Mouse (Mus musculus) testis, adult 2 months (tissue): Measurements from ENCODE around the gene Wdsub1. TPM values are rescaled to one million over a fixed set of nuclear protein-coding genes. Genes with fewer than 3 reads are reported as not detected.
A peak's percentile ranks its signal among the peaks of the same experiment; 100 is the strongest.

ENCODE experiments used
- H3K27ac ChIP-seq: fragments of 200-500 bp; 2 replicates; pipeline ENCODE4 v1.5.1; 2012; ENCODE audit warnings: low read depth, low read length; ENCODE audit not compliant: control insufficient read depth, insufficient read depth
- H3K27me3 ChIP-seq: fragments of 200-500 bp; 2 replicates; pipeline ENCODE4 v1.6.1; 2012; ENCODE audit warnings: mild to moderate bottlenecking, low read length, moderate library complexity; ENCODE audit not compliant: control insufficient read depth, insufficient read depth
- H3K36me3 ChIP-seq: fragments of 200-500 bp; 2 replicates; pipeline ENCODE4 v1.6.1; 2012; ENCODE audit warnings: mild to moderate bottlenecking, low read length; ENCODE audit not compliant: control insufficient read depth, insufficient read depth
- H3K4me1 ChIP-seq: fragments of 200-500 bp; 2 replicates; pipeline ENCODE4 v1.6.1; 2012; ENCODE audit warnings: low read length; ENCODE audit not compliant: control insufficient read depth, insufficient read depth
- H3K4me3 ChIP-seq: fragments of 200-500 bp; 2 replicates; pipeline ENCODE4 v1.5.1; 2012; ENCODE audit warnings: low read depth, mild to moderate bottlenecking, low read length, moderate library complexity, mixed read lengths; ENCODE audit not compliant: control insufficient read depth
- CTCF ChIP-seq: fragments of 200-500 bp; IDR thresholded peaks from 2 replicates; pipeline ENCODE4 v1.5.1; 2012; ENCODE audit warnings: low read depth, mild to moderate bottlenecking, inconsistent platforms, low read length, moderate library complexity; ENCODE audit not compliant: control insufficient read depth, insufficient read depth, insufficient replicate concordance
- POLR2A ChIP-seq: fragments of 200-500 bp; IDR thresholded peaks from 2 replicates; pipeline ENCODE4 v1.6.1; 2012; ENCODE audit warnings: low read depth, mild to moderate bottlenecking, inconsistent platforms, low read length, moderate library complexity; ENCODE audit not compliant: control insufficient read depth
- polyA plus RNA-seq: library from polyadenylated mRNA; depleted of rRNA; stranded (reverse); fragments of >200 nt; gene quantifications from 2 replicates; pipeline ENCODE4 v1.2.3, GENCODE M21; 2012; rRNA removed

Gene Wdsub1
- polyA plus RNA-seq, result 33.5 and 33.9 TPM in 2 replicates

GRCm38 (mm10) chr2:59881831-59882741 is at the start of gene Wdsub1:
TSS of gene Wdsub1 (minus strand) at chr2:59882591.
- Histone ChIP-seq H3K27ac (peak within 1 kb of the TSS; percentile 77), H3K36me3 (no peaks in the 10 kb centered on the region), H3K27me3 (no peaks in the 10 kb centered on the region), H3K4me1 (peaks cover 4% of the 10 kb centered on the region), H3K4me3 (peak within 1 kb of the TSS; percentile 89)
- TF ChIP-seq CTCF (no peak), POLR2A (peak; percentile 88)

- no peaks in the 10 kb centered on the region for H3K4me1 ChIP-seq
- H3K36me3 ChIP-seq, result no peaks in the 10 kb centered on the region; the same call in none of the 2 replicates
- no peak overlapping the region for H3K27ac ChIP-seq
- no peaks in the 10 kb centered on the region for H3K27me3 ChIP-seq
- H3K4me3 ChIP-seq, result no peak overlapping the region
- TF ChIP-seq CTCF (no peak), POLR2A (no peak)
Measured at GRCm38 (mm10) chr2:59913610-59914009, 31.2 kb upstream of the Wdsub1 start.

DNA sequence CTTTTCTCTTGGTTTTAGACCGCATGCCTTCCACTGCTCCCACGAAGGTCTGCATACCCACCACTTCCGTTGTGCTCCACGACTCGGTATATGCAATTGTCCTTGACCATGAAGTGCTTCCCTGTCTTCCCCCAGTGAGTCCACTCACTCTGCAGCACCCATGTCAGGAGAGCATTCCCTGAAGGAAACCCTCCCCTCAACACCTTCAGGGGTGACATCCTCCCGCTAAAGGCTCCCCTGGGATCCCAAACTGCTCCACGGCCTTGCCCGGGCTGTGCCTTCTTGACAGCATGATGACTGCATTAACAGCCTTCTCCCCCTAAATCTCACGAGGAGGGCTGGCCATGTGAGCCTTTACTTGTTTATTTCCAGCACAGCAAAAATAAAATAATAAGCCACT is 25.7 kb upstream of the Wdsub1 start:
- H3K4me3 ChIP-seq, result no peak overlapping the region
- peaks cover 1% of the 10 kb centered on the region for H3K36me3 ChIP-seq
- H3K27me3 ChIP-seq, result no peaks in the 10 kb centered on the region
- TF ChIP-seq CTCF, result no peak
- H3K4me1 ChIP-seq, result no peaks in the 10 kb centered on the region
- H3K27ac ChIP-seq, result no peak overlapping the region

- Histone ChIP-seq H3K36me3 (peaks cover 1% of the 10 kb centered on the region; the same call in 1 of the 2 replicates), H3K27ac (no peak overlapping the region), H3K27me3 (no peaks in the 10 kb centered on the region), H3K4me1 (no peaks in the 10 kb centered on the region), H3K4me3 (no peak overlapping the region)
- TF ChIP-seq POLR2A, result no peak
- no peak for TF ChIP-seq CTCF
Measured at GRCm38 (mm10) chr2:59904007-59904406, 21.6 kb upstream of the Wdsub1 start.

GRCm38 (mm10) chr2:59898666-59899065 is 16.3 kb upstream of the Wdsub1 start:
- H3K4me1 ChIP-seq, result no peaks in the 10 kb centered on the region; the same call in 1 of the 2 replicates
- no peaks in the 10 kb centered on the region for H3K27me3 ChIP-seq
- H3K36me3 ChIP-seq, result no peaks in the 10 kb centered on the region
- TF ChIP-seq CTCF (no peak), POLR2A (no peak)
- H3K27ac ChIP-seq, result no peak overlapping the region
- no peak overlapping the region for H3K4me3 ChIP-seq

GRCm38 (mm10) chr2:59898105-59898504 is 15.7 kb upstream of the Wdsub1 start:
- TF ChIP-seq POLR2A, result no peak
- TF ChIP-seq CTCF, result no peak
- Histone ChIP-seq H3K36me3 (no peaks in the 10 kb centered on the region), H3K27me3 (no peaks in the 10 kb centered on the region), H3K4me3 (no peak overlapping the region), H3K4me1 (no peaks in the 10 kb centered on the region; the same call in none of the 2 replicates), H3K27ac (no peak overlapping the region)

GRCm38 (mm10) chr2:59896837-59897236 is 14.4 kb upstream of the Wdsub1 start:
- Histone ChIP-seq H3K27ac (no peak overlapping the region), H3K4me1 (no peaks in the 10 kb centered on the region; the same call in none of the 2 replicates), H3K27me3 (no peaks in the 10 kb centered on the region), H3K4me3 (no peak overlapping the region), H3K36me3 (no peaks in the 10 kb centered on the region)
- no peak for TF ChIP-seq CTCF
- TF ChIP-seq POLR2A, result no peak
